In genomic region chr1:184881861-184882260, GRCm38 (mm10) we compare ENCODE assay signal across 9 mouse cellular contexts. TPM values are rescaled to one million over a fixed set of nuclear protein-coding genes. Genes with fewer than 3 reads are reported as not detected.
A peak's percentile ranks its signal among the peaks of the same experiment; 100 is the strongest.
DNase-seq lines count a peak whose midpoint lies in the region; ATAC-seq and TF ChIP-seq lines count a peak whose summit lies in the region.
"Had no signal": no experiment of that assay in that cellular context is flagged by ENCODE, and none has a peak within 500 bp of the region (broad histone marks: within the 10 kb centered on the region; RNA-seq: fewer than 3 reads in every experiment).

No protein-coding gene starts in this region.

- DNase-seq in heart, embryonic 10.5 days (ENCODE audit: low spot score), result no peak
- DNase-seq in heart, adult 8-10 months (ENCODE audit: low spot score), result no peak
- no peak for DNase-seq in midbrain, embryonic 10.5 days (ENCODE audit: low spot score)
- DNase-seq in midbrain, embryonic 11.5 days (ENCODE audit: low spot score, missing footprints), result no peak
- DNase-seq in limb, embryonic 10.5 days (ENCODE audit: low spot score), result no peak
- no peak for DNase-seq in cerebellum, postnatal 36 days
- no peak for DNase-seq in cerebellum, adult 8-10 months
- DNase-seq: B cell, adult 2 months had no signal

- H3K4me1 ChIP-seq in heart, embryonic 10.5 days, result peaks cover 22% of the 10 kb centered on the region
- H3K4me1 ChIP-seq in midbrain, embryonic 10.5 days, result peaks cover 15% of the 10 kb centered on the region
- peaks cover 3% of the 10 kb centered on the region for H3K4me1 ChIP-seq in midbrain, embryonic 11.5 days (ENCODE audit: control insufficient read depth, insufficient read depth, low read length)
- peaks cover 15% of the 10 kb centered on the region for H3K4me1 ChIP-seq in limb, embryonic 10.5 days
- H3K4me1 ChIP-seq in small intestine, adult 2 months (ENCODE audit: control insufficient read depth, insufficient read depth, insufficient read length, low read length), result peaks cover 18% of the 10 kb centered on the region

- H3K4me2 ChIP-seq in midbrain, embryonic 11.5 days, result no peak overlapping the region

- H3K9me3 ChIP-seq in heart, embryonic 10.5 days, result no peaks in the 10 kb centered on the region
- no peaks in the 10 kb centered on the region for H3K9me3 ChIP-seq in midbrain, embryonic 10.5 days (replicated peaks)
- no peaks in the 10 kb centered on the region for H3K9me3 ChIP-seq in midbrain, embryonic 11.5 days (ENCODE audit: control insufficient read depth, low read length)
- no peaks in the 10 kb centered on the region for H3K9me3 ChIP-seq in limb, embryonic 10.5 days (replicated peaks)

- ATAC-seq in midbrain, embryonic 11.5 days (ENCODE audit: low FRiP score), result no peak

- H3K27ac ChIP-seq in heart, embryonic 10.5 days, result no peak overlapping the region
- H3K27ac ChIP-seq in midbrain, embryonic 10.5 days (replicated peaks), result no peak overlapping the region
- H3K27ac ChIP-seq in midbrain, embryonic 11.5 days (ENCODE audit: low read depth, low read length), result no peak overlapping the region
- no peak overlapping the region for H3K27ac ChIP-seq in limb, embryonic 10.5 days
- peak overlapping the region; percentile 70 for H3K27ac ChIP-seq in small intestine, adult 2 months (ENCODE audit: insufficient read depth, low read depth, low read length)

- H3K36me3 ChIP-seq in heart, embryonic 10.5 days, result no peaks in the 10 kb centered on the region
- H3K36me3 ChIP-seq in midbrain, embryonic 10.5 days, result no peaks in the 10 kb centered on the region
- H3K36me3 ChIP-seq in midbrain, embryonic 11.5 days (ENCODE audit: control insufficient read depth, insufficient read depth, low read length), result no peaks in the 10 kb centered on the region
- H3K36me3 ChIP-seq in limb, embryonic 10.5 days, result no peaks in the 10 kb centered on the region
- H3K36me3 ChIP-seq in small intestine, adult 2 months (ENCODE audit: control insufficient read depth, insufficient read depth, low read length), result 0 out of 2 replicates have a peak, but pooled peaks cover 3% of the 10 kb centered on the region

- 51% methylated on average over 7 of the region's 7 CpGs for WGBS in heart, embryonic 10.5 days
- 69% methylated on average over 7 of the region's 7 CpGs for WGBS in midbrain, embryonic 10.5 days
- WGBS in midbrain, embryonic 11.5 days, result 70% methylated on average over 7 of the region's 7 CpGs
- 71% methylated on average over 7 of the region's 7 CpGs for WGBS in limb, embryonic 10.5 days
- 19% methylated on average over 7 of the region's 7 CpGs for WGBS in small intestine, adult 2 months

- TF ChIP-seq POLR2A in small intestine, adult 2 months (IDR thresholded peaks at IDR 0.05; ENCODE audit: low read depth, low read length), result no peak

- H3K4me3 ChIP-seq in heart, embryonic 10.5 days, result peak overlapping the region; percentile 70
- peak overlapping the region; percentile 62; the same call in 1 of the 2 replicates for H3K4me3 ChIP-seq in midbrain, embryonic 10.5 days
- no peak overlapping the region for H3K4me3 ChIP-seq in midbrain, embryonic 11.5 days (ENCODE audit: low read depth, low read length)
- H3K4me3 ChIP-seq in limb, embryonic 10.5 days, result peak overlapping the region; percentile 56
- H3K4me3 ChIP-seq in small intestine, adult 2 months (ENCODE audit: low read depth, low read length), result peak overlapping the region; percentile 88

- no peak overlapping the region for H3K9ac ChIP-seq in midbrain, embryonic 11.5 days (ENCODE audit: low read length)

- H3K27me3 ChIP-seq in heart, embryonic 10.5 days (ENCODE audit: insufficient read depth, poor library complexity, severe bottlenecking), result peaks cover 50% of the 10 kb centered on the region
- H3K27me3 ChIP-seq in midbrain, embryonic 10.5 days (ENCODE audit: low read depth, poor library complexity, severe bottlenecking), result peaks cover 54% of the 10 kb centered on the region
- H3K27me3 ChIP-seq in midbrain, embryonic 11.5 days (ENCODE audit: control insufficient read depth, insufficient read depth, low read length), result peaks cover 28% of the 10 kb centered on the region
- peaks cover 50% of the 10 kb centered on the region for H3K27me3 ChIP-seq in limb, embryonic 10.5 days (ENCODE audit: low read depth, poor library complexity, severe bottlenecking)
- no peaks in the 10 kb centered on the region for H3K27me3 ChIP-seq in small intestine, adult 2 months (ENCODE audit: control insufficient read depth, insufficient read depth, low read length)

- no peak for TF ChIP-seq CTCF in small intestine, adult 2 months (IDR thresholded peaks at IDR 0.05; ENCODE audit: extremely low read depth, insufficient read length, insufficient replicate concordance, low read depth, low read length)

RNA-seq across cellular contexts. Expression of gene C130074G19Rik, which starts 1.2 kb away (rescaled TPM):
- polyA plus RNA-seq in heart, embryonic 10.5 days (2016; fragmentation: Nextera tagmentation; extraction: Ambion mirVana), result 0.22 and 0.82 TPM in 2 replicates
- total RNA-seq in heart, adult 8-10 months (2022), result 10 to 100 TPM; 15.4 to 19.9 (median 18.0) TPM
- 0.57 and 0.62 TPM in 2 replicates for polyA plus RNA-seq in midbrain, embryonic 10.5 days (2016; fragmentation: Nextera tagmentation; extraction: Ambion mirVana)
- 0.50 and 0.52 TPM in 2 replicates for polyA plus RNA-seq in midbrain, embryonic 11.5 days (2014; fragmentation: Nextera tagmentation; extraction: Ambion mirVana)
- 0.48 and 0.64 TPM in 2 replicates for polyA plus RNA-seq in limb, embryonic 10.5 days (2016; fragmentation: Nextera tagmentation; extraction: Ambion mirVana)
- polyA plus RNA-seq in small intestine, adult 2 months (2012; rRNA removed), result 16.2 and 45.1 TPM in 2 replicates

RNA-seq across cellular contexts. Expression of gene Marc2, which starts 35.6 kb away (rescaled TPM):
- polyA plus RNA-seq in heart, embryonic 10.5 days (2016; fragmentation: Nextera tagmentation; extraction: Ambion mirVana), result 72.9 and 98.6 TPM in 2 replicates
- total RNA-seq in heart, adult 8-10 months (2022), result 100 to 1,000 TPM; 113 to 146 (median 132) TPM
- polyA plus RNA-seq in midbrain, embryonic 10.5 days (2016; fragmentation: Nextera tagmentation; extraction: Ambion mirVana), result 85.7 and 93.7 TPM in 2 replicates
- 107 and 110 TPM in 2 replicates for polyA plus RNA-seq in midbrain, embryonic 11.5 days (2014; fragmentation: Nextera tagmentation; extraction: Ambion mirVana)
- polyA plus RNA-seq in limb, embryonic 10.5 days (2016; fragmentation: Nextera tagmentation; extraction: Ambion mirVana), result 68.9 and 84.4 TPM in 2 replicates
- 332 and 352 TPM in 2 replicates for polyA plus RNA-seq in small intestine, adult 2 months (2012; rRNA removed)
